Mouse (Mus musculus) heart, postnatal 0 days (tissue): Measurements from ENCODE around the gene Mllt10.

Experiments used
- CTCF ChIP-seq: IDR thresholded peaks from 2 replicates; pipeline ENCODE4 v1.5.1; 2016; ENCODE audit warnings: antibody characterized with exemption, control low read depth, low read depth
- EP300 ChIP-seq: IDR thresholded peaks from 2 replicates; pipeline ENCODE4 v1.6.1; 2016; ENCODE audit warnings: antibody characterized with exemption, low read depth

GRCm38 (mm10) chr2:18107561-18107960 is 52.5 kb downstream of the Mllt10 start:
- TF ChIP-seq EP300 = no peak
- TF ChIP-seq CTCF = no peak
